8 mouse cellular contexts compared by ENCODE assay signal in the genomic region with DNA sequence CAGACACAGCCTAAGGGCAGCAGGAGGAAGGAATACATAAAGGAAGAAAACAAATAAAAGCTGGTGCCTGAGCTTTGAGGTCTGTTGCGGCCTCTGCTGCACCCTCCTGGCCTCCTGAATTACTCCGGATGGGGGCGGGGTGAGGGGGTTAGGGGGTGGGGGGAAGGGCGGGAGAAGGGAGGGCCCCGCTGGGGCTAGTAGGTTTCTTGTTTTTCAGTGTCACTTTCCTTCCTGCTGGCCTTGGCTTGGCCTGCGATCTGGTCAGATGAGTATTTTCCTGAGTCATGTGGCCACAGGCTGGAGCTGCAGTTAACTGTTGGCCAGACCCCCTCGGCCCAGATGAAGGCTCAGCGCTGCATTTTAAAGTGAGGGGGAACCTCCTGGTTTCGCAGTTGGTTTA. TPM values are rescaled to one million over a fixed set of nuclear protein-coding genes. Genes with fewer than 3 reads are reported as not detected.
DNase-seq lines count a peak whose midpoint lies in the region; ATAC-seq and TF ChIP-seq lines count a peak whose summit lies in the region.

No protein-coding gene starts in this region.

- 0 out of 2 replicates have a peak overlapping the region, but pooled peaks have one; percentile 8 for H3K27ac ChIP-seq in hindbrain, embryonic 13.5 days
- H3K27ac ChIP-seq in limb, embryonic 15.5 days: 0 out of 2 replicates have a peak overlapping the region, but pooled peaks have one; percentile 34
- no peak overlapping the region for H3K27ac ChIP-seq in midbrain, embryonic 16.5 days (ENCODE audit: low read length)
- no peak overlapping the region for H3K27ac ChIP-seq in left cerebral cortex, adult 2 months

- peaks cover 25% of the 10 kb centered on the region for H3K4me1 ChIP-seq in hindbrain, embryonic 13.5 days (replicated peaks)
- peaks cover 19% of the 10 kb centered on the region for H3K4me1 ChIP-seq in limb, embryonic 15.5 days
- H3K4me1 ChIP-seq in midbrain, embryonic 16.5 days (ENCODE audit: control insufficient read depth, insufficient read depth, low read length): peaks cover 14% of the 10 kb centered on the region

- H3K36me3 ChIP-seq in hindbrain, embryonic 13.5 days: no peaks in the 10 kb centered on the region
- H3K36me3 ChIP-seq in limb, embryonic 15.5 days: no peaks in the 10 kb centered on the region
- no peaks in the 10 kb centered on the region for H3K36me3 ChIP-seq in midbrain, embryonic 16.5 days (ENCODE audit: control insufficient read depth, insufficient read depth, low read length)

- H3K9me3 ChIP-seq in hindbrain, embryonic 13.5 days: no peaks in the 10 kb centered on the region
- no peaks in the 10 kb centered on the region for H3K9me3 ChIP-seq in limb, embryonic 15.5 days
- H3K9me3 ChIP-seq in midbrain, embryonic 16.5 days (replicated peaks; ENCODE audit: control insufficient read depth, low read length, poor library complexity, severe bottlenecking): no peaks in the 10 kb centered on the region

- no peak overlapping the region for H3K4me3 ChIP-seq in hindbrain, embryonic 13.5 days
- peak overlapping the region; percentile 22 for H3K4me3 ChIP-seq in limb, embryonic 15.5 days
- H3K4me3 ChIP-seq in midbrain, embryonic 16.5 days (ENCODE audit: low read depth, low read length): no peak overlapping the region
- no peak overlapping the region for H3K4me3 ChIP-seq in left cerebral cortex, adult 2 months

- no peak for TF ChIP-seq POLR2A in brain, embryonic 14.5 days (IDR thresholded peaks at IDR 0.05; ENCODE audit: borderline replicate concordance, extremely low read depth, insufficient read depth, insufficient read length, poor library complexity, severe bottlenecking)

- TF ChIP-seq CTCF in brain, embryonic 14.5 days (IDR thresholded peaks at IDR 0.05; ENCODE audit: borderline replicate concordance, extremely low read depth, insufficient read depth, insufficient read length): no peak
- no peak for TF ChIP-seq CTCF in left cerebral cortex, adult 2 months (IDR thresholded peaks at IDR 0.05)

- peak overlapping the region; percentile 44 for H3K4me2 ChIP-seq in hindbrain, embryonic 13.5 days
- H3K4me2 ChIP-seq in limb, embryonic 15.5 days: peak overlapping the region; percentile 40
- peak overlapping the region; percentile 31 for H3K4me2 ChIP-seq in midbrain, embryonic 16.5 days (ENCODE audit: low read length)

- 2% methylated on average over 9 of the region's 9 CpGs for WGBS in hindbrain, embryonic 13.5 days
- 3% methylated on average over 9 of the region's 9 CpGs for WGBS in limb, embryonic 15.5 days
- WGBS in midbrain, embryonic 16.5 days: 3% methylated on average over 9 of the region's 9 CpGs

- 0 out of 2 replicates have a peak overlapping the region, but pooled peaks have one; percentile 4 for H3K9ac ChIP-seq in hindbrain, embryonic 13.5 days
- no peak overlapping the region for H3K9ac ChIP-seq in limb, embryonic 15.5 days
- 0 out of 2 replicates have a peak overlapping the region, but pooled peaks have one; percentile 35 for H3K9ac ChIP-seq in midbrain, embryonic 16.5 days (ENCODE audit: low read depth, low read length)

- 0 out of 2 replicates have a peak, but pooled peaks cover 7% of the 10 kb centered on the region for H3K27me3 ChIP-seq in hindbrain, embryonic 13.5 days
- H3K27me3 ChIP-seq in limb, embryonic 15.5 days: no peaks in the 10 kb centered on the region
- no peaks in the 10 kb centered on the region for H3K27me3 ChIP-seq in midbrain, embryonic 16.5 days (ENCODE audit: control insufficient read depth, insufficient read depth, low read depth, low read length)

- ATAC-seq in hindbrain, embryonic 13.5 days (ENCODE audit: low FRiP score): no peak
- peak; percentile 52; the same call in 1 of the 2 replicates for ATAC-seq in limb, embryonic 15.5 days (ENCODE audit: insufficient number of reproducible peaks, low FRiP score, low TSS enrichment, low read depth)
- ATAC-seq in midbrain, embryonic 16.5 days: no peak

- intact Hi-C loops in left cerebral cortex, adult 2 months (cut with DNase I): loop anchor here (1.0 to 10.0 kb wide), 4 partner anchors 69 to 168 kb away; partner anchors contain the start of genes Rab33b and Setd7

- peak; percentile 39 for DNase-seq in Muller cell, postnatal 12 days (ENCODE audit: inconsistent ontology term)
- peak; percentile 42 for DNase-seq in brain, embryonic 14.5 days (ENCODE audit: low read depth)
- peak; percentile 40 for DNase-seq in gastrocnemius, adult 18-20 months (ENCODE audit: low spot score)
- peak; percentile 80 for DNase-seq in thymus, postnatal 4 days
- DNase-seq in left cerebral cortex, adult 2 months (ENCODE audit: extremely low spot score in 1 of 2, low spot score in 2 of 2): no peak

RNA-seq across cellular contexts. Expression of gene Mgst2, which starts 7.5 kb away (rescaled TPM):
- 0.19 TPM in 1 of 2 replicates, not detected in the other for polyA plus RNA-seq in brain, embryonic 14.5 days (2012; rRNA removed)
- under 1 TPM in 1 of 2 experiments, not detected in 1; 0.37 TPM for total RNA-seq in gastrocnemius, adult 18-20 months (2021)
- polyA plus RNA-seq in hindbrain, embryonic 13.5 days (2015; fragmentation: Nextera tagmentation; extraction: Ambion mirVana): 0.49 and 0.64 TPM in 2 replicates
- polyA plus RNA-seq in limb, embryonic 15.5 days (2015; fragmentation: Nextera tagmentation; extraction: Ambion mirVana): 16.0 and 18.3 TPM in 2 replicates
- 0.66 and 0.94 TPM in 2 replicates for polyA plus RNA-seq in midbrain, embryonic 16.5 days (2015; fragmentation: Nextera tagmentation; extraction: Ambion mirVana)
- not detected for total RNA-seq in left cerebral cortex, adult 2 months (2021)

Comparison
In these comparisons a context has a peak if more than half of its experiments do, and no peak if none do; other contexts are left out.
1. DNase-seq: peak in Muller cell, postnatal 12 days (single experiment), brain, embryonic 14.5 days (single experiment), gastrocnemius, adult 18-20 months (single experiment) and thymus, postnatal 4 days (single experiment); none in left cerebral cortex, adult 2 months (0 of 2).
2. H3K27ac ChIP-seq: peak in hindbrain, embryonic 13.5 days (single experiment) and limb, embryonic 15.5 days (single experiment); none in midbrain, embryonic 16.5 days (single experiment) and left cerebral cortex, adult 2 months (single experiment).
3. Peak in every context shown above with its lines, with median percentiles within 50 percentile points of each other: H3K4me2 ChIP-seq.